Mouse (Mus musculus) cerebellum, adult 11-12 months (tissue): Measurements from ENCODE around the gene Hadha.

Experiments
- DNase-seq: peaks from one replicate; pipeline ENCODE4 v3.0.0; 2022

Gene Hadha

DNA sequence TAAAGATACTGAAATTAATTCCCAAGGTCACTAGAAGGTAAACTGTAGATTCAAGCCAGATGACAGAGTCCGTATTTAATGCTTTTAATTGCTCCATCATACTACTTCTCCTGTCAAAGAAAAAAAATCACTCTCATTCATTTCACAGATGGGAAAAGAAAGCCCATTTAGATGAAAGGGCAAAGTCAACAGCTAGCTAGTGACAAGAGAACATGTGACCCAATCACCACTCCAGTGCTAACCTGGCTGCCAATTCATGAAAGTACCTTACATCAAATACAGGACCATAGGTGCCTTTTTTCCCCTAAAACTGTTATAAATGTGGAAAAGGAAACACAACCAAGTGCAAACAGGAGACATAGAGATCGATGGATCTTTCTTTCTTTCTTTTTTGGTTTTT is 1.7 kb downstream of the Hadha start:
- DNase-seq: no peak

DNA sequence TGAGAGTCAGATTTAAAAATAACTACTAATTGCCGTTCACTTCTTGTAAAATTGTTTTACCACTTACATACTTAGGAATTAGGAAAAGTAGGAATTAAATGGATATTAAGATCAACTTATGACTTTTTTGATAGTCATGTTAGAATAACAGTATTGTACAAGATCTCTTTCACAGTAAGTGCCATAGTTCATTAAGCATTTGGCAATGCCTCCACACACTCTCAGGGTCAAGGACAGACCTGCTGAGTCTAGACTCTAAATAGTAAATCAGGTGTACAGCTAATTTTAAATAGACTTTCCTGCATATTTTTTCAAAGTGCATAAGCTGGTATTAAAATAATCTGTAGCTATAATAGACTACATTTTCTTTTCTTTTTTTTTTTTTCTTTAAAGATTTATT is 2.5 kb downstream of the Hadha start:
- no peak for DNase-seq

DNA sequence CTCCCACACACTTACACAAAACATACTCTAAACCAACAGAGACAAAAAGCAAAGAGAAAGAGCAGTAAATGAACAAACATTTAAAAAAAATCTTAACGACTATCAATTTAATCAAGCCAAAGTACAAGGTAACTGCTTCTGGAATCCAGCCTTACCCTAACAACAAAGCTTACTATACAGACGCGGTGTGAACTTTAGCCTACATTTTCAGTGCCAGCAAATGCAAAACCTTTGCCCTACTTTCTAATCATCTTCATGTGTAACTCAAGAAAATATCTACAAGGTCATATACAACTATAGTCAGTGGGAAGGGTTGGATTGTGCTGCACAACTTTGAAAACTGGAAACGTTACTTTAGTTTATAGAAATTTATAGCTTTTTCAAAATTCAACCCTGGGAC is 3.0 kb downstream of the Hadha start:
- no peak for DNase-seq

DNA sequence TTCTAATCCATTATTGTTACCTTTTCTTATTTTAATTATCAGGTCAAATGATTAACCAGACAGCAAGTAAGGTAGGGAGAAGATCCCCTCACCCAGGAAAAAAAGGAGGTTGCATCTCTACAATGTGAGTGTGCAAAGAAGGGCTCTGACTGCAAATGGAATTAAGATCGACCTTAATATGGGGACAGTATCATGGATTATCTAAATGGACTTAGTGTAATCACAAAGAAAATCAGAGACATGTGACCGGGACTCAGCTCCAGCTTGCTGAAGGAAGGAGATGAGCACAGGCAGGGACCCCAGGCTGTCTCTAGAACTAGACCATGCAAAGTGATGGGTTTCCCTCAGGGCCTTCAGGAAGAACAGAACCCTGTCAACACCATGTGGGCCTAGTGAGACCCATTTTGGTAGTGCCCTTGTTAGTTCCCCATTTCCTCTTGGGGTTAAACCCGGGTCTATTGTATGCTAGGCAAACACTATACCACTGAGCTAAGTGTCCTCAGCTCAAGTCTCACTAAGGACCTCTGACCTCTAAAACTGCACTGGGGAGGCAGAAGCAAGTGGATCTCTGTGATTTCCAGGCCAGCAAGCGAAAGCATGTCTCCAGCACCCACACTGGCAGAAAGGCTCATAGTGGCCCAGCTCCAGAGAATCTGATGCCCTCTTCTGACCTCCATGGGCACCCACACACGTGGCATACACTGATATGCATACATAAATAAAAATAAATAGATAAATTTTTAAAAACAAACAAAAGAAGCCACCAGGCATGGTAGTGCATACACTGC is 6.6 kb downstream of the Hadha start:
- no peak for DNase-seq

DNA sequence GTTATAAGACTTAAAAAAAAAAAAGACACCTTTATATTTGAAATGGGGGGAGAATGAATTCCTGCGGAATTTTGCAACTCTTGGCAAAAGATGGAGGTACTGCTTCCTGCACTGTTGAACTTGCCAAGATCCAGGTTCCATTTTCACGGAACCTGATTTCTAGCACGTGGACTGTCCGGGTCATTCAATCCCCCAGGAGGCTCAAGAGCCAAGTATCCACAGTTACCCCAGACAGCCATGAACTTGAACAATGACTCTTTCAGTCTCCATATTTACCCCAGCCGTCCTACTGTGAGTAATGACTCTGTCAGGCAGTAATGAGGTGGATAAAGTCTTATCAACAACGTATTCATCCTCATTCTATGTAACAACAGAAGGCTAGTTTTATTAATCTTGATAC is 8.4 kb downstream of the Hadha start:
- no peak for DNase-seq

DNA sequence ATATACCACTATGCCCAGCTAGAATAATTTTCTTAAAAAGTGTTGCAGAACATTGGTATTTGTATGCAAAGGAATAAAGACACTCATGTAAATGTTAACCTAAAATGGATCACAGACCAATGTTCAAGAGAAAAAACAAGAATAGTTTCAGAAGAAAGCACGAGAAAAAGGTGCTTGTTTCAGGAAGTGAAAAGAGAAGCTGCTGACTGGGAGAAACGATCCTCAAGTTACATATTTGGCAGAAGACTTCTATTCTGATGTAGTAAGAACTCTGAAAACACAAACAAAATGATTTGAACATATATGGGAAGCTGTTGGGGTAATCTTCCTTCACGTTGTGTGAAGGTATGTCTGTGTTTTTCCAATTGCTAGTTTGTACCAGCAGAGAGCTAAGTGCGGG is 16.8 kb downstream of the Hadha start:
- DNase-seq: no peak

DNA sequence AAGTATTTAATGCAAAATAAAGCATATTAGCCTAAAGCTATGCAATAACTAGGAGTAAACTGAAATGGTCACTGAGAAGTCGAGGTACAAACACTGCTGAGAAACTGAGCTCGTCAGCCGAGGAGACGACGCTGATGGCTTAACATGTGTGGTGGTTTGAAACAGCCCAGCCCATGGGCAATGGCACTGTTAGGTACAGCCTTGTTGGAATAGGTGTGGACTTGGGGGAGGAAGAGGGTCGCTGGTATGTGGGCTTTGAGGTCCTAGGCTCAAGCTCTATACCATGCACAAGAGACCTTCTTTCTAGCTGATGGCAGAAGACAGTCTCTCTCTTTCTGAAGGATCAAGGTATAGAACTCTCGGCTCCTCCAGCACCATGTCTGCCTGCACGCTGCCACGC is 17.7 kb downstream of the Hadha start:
- DNase-seq: no peak

DNA sequence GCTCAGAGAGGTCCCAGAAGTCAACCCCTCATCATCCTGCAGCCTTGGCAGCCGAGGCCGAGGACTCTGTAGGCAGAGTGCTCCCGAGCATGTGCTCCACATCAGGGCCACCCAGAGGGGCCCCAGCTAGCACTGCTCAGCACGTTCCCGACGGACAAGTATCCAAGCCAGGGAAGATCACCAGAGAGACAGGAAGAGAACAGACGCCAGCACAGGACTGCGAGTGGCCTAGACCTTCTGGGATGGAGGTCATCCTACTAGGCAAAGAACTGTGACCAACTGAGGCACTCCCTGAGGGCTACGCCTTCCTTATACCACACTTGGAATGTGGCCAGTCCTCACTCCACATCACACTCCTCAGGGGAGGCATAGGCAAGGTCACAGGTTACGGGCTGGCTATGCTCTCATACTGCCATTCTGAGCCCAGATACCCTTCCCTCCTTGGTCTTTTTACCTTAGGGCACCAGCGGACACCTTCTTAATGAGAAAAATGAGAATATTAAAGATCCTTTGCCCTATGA is 19.2 kb downstream of the Hadha start:
- no peak for DNase-seq

DNA sequence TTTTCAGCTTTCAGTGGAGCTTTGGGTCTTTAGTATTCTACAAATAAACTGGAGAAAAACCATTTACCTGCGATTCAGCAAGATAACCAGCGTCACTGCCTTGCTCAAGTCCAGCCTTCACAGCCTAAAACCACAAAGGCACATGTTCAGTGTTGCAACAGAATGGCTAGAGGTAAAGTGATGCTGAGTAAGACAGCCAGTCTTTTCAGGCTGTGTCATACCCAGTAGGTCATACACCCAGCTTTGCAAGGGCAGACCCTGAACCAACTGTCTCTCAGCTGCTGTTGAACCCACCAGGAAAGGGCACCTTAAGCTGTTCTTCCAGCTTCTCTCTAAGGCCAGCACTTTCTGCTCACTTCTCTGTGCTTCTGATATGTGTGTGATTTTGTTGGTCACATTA is 22.8 kb downstream of the Hadha start:
- DNase-seq: no peak

DNA sequence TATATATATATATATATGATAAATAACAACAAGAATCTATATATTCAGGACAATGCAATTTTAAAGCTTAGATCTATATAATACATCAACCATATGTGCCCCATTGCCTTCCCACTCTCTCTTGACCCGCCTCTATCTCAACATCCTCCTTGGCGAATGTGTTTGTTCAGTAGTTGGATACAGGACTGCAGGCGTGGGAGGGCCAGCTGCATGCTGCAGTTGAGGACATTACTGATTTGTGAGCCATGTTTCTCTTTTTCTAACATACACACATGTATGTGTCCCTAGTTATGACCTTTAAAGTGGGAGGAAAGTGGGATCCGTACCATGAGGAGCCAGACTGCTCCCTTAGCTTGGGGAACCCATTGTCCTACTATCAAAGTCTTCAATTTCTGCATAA is 23.7 kb downstream of the Hadha start:
- DNase-seq: no peak

DNA sequence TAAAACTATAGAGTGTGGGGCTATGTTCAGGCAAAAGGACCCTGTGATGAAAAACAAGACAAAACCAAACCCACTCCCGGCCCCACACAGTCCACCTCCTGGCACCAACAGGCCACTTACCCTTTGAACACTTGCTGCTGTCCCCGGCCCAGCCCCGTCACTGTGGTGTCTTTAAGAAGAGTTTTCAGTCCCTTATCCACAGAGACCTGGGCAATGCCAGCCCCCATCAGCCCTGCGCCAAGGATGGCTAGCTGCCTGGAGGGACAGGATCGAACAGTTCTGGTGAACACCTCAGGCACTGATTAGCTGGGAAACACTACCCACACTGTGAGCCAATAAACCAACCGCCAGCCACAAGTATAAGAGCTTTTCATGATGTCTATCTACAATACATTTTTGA is 26.3 kb downstream of the Hadha start:
- DNase-seq: no peak

DNA sequence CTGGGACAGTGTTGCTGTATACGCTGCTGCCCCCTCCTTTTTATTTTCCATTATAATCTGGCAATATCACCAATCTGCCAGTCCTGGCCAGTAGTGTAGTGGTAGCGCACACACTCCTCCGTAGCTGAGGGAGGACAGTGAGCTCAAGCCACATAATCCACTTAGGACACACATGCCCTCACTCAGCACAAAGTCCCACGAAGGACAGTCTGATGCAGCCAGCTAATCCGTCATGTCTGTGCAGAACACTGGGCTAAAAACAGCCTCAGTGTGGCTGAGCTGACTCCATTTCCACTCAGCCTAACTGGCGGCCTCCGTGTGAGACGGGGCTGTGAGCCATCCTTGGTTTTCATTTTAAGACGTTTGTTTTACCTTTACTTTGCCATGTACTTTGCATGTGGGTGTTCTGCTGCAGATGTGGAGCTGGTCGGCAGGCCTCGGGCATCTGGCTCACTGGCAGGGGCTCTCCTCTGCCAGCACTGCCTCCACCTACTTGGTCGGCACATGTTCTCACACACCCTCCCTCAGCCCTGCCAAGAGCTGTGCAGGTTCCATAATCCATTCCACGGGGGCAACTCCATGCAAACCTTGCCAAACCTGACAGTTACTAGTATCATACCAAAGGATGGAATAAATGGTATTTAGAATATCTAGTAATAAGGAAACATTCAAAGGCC is 26.9 kb downstream of the Hadha start:
- no peak for DNase-seq

DNA sequence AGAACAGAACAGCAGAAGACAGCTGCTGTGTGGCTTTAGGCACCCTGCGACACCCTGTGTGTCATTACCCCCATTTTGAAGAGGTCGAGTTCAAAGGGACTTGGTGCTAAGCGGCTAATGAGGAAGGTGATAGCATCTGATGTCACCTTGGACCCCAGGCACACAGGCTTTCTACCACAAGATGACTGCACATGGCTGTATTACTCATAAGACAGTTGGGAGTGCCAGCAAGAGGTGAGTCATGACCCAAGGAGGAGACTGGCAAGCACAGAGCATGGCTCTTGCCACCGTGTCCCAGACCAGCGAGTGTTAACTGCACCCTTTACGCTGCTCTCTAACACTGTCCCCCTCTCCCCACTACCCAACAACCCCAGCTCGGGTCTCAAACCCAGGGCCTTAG is 28.2 kb downstream of the Hadha start:
- DNase-seq: no peak

DNA sequence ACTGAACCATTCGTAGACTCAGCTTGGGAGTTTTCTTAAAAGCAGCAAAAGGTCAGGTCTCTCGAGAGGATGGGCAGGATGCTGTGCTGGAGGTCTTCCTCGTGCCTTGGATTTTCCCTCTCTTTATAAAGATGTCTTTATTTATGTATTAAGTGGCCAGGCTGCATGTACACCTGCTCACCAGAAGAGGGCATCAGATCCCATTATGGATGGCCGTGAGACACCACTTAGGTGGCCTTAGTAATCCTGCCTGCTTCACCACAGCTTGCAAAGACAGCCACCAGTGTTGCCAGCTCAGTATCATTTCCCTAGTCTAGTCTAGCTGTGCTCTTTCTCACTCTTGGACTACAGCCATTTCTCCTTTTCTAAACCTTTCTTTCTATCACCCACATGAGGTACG is 29.4 kb downstream of the Hadha start:
- no peak for DNase-seq

DNA sequence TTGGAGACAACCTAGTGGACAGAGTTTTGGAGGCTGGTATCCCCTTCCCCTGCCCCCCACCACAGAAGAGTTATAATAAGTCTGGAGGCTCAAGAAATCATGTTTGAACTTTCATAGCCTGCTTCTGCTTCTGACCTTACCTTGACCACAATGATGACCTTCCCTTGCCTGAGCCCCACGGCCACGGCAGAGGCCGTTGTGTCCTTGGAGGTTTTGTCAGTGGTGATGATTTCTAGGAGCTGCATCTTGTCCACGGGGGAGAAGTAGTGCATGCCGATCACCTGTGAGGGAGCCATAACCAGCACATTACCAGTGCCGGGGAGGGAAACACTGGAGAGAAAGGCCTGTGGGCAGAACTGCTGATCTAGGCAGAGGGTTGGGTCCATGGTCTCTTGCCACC is 32.5 kb downstream of the Hadha start:
- no peak for DNase-seq

DNA sequence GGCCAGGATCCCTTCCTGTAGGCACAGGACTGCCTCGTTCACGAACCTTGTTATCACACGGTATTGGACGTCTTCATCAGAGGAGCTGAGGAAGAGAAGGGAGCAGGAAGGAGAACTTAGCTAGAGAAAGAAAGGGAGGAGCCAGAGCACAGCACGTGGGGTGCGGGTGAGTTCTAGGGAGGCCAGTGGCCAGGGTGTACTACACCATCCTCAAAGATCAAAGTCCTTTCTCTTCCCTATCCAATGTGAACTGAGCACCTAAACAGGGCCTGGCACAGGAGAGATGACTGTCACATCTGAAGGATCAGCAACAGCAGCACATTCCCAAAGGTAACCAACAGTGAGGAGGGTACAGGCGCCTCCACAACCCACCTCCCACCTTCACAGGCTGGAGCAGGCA is 34.9 kb downstream of the Hadha start:
- DNase-seq: no peak

DNA sequence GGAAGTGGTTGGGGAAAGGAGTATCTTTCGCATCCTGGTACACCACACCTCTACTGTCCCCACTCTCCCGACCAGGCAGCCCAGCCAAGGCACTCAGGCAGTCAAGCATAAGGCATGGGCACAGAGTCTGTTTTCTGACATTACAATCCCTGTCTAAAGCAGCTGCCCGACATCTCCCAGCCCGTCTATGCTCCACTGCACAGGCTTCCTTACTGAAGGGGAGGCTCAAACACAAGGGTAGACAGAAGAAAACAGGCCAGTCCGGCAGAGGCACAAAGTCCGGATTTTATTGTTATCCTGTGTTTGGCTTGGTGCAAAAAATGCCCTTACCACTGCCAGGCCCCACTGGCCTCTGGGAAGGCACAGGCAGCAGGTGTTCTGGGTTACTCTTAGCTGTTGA is 35.8 kb downstream of the Hadha start:
- DNase-seq: no peak

DNA sequence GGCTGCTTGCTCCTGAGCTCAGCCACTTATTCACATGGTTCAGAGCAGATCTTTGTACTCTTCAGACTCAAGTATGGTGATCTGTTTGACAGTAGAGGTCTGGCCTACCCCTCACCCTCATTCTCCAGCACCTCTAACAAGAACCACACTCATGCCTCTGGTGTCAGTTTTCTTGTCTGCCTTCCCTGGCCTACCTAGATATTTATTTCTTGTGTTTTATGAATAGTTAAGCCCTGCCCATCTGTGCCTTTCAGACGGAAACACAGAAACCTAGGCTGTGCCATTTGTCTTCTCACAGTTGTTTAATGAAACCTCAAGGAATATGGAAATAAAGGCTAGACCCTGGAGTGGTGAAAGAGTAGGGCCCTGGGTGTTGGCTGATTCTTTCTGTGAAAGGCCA is 36.9 kb downstream of the Hadha start:
- no peak for DNase-seq

DNA sequence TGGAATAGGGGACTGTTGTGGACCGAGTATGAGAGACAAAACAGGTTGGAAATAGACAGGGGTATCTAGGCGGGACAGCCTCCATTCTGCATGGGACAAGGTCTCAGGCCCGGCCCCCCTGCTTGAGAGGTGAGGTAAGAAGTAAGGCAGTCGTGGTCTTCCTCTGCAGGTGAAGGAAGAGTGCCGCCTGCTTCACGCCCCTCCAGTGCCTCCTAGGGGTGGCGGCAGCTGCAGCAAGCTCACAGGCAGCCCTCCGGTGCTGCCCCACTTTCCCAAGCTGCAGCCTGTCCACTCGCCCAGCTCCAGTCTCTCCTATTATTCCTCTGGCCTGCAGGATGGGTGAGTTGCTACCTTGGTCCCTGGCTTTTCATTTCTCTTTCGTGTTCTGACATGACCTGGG is 39.2 kb downstream of the Hadha start:
- no peak for DNase-seq

DNA sequence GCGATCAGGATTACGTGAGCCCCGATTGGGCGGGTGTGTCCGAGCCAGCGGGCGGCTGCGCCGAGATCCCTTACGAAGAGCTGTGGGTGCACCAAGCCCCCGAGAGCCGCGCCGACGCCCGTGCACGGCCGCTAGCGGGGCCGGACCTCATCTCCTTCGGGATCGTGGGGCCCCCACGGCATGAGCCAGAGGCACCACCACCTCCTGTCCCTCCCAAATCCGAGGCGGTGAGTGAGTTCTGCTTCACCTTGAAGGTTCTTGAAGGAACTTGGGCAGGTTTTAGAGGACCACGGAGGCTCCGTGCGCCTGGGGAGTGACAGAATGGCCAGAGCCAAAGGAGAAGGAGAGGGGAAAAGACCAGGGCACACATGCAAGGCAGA is 40.2 kb downstream of the Hadha start:
- no peak for DNase-seq

DNA sequence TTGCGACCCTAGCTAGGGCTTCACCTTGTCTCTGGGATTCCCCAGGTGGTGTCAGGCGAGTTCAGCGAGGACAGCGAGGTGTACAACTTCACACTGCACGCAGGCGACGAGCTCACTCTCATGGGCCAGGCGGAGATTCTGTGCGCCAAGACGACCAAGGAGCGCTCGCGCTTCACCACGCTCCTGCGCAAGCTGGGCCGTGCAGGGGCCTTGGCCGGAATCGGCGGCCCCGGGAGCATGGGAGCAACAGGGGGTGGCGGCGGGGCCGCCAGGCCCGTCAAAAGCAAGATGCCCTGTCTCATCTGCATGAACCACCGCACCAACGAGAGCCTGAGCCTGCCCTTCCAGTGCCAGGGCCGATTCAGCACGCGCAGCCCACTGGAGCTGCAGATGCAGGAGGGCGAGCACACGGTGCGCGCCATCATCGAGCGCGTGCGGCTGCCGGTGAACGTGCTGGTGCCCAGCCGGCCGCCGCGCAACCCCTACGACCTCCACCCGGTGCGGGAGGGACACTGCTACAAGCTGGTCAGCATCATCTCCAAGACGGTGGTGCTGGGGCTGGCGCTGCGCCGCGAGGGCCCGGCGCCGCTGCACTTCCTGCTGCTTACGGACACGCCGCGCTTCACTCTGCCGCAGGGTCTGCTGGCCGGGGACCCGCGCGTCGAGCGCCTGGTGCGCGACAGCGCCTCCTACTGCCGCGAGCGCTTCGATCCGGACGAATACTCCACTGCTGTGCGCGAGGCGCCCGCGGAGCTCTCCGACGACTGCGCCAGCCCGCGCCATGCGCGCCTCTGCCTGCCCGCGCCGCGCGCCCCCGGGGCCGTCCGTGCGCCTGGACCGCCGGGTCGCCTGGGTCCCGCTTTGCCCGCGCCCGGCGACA is 40.8 kb downstream of the Hadha start:
- no peak for DNase-seq

DNA sequence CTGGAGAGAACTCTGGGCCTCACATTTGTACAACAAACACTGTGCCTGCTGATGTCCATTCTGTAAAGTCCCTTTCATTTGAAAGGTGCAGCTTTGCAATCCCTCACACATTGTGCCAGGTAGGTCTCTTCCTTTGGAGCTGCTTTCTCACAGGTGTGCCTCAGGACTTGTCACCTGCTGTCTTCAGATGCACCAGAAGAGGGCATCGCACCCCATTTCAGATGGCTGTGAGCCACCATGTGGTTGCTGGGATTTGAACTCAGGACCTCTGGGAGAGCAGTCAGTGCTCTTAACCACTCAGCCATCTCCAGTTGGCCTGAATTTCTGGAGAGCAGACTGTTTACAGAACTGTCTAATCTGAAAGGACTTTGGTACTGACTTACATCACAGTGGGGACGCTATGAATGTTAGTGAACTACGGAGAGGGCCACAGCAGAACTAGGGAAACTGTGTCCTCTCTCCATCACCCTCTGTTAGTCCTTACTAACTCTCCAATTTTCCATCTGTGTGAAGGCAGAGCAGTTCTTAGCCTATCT is 42.4 kb downstream of the Hadha start:
- no peak for DNase-seq

DNA sequence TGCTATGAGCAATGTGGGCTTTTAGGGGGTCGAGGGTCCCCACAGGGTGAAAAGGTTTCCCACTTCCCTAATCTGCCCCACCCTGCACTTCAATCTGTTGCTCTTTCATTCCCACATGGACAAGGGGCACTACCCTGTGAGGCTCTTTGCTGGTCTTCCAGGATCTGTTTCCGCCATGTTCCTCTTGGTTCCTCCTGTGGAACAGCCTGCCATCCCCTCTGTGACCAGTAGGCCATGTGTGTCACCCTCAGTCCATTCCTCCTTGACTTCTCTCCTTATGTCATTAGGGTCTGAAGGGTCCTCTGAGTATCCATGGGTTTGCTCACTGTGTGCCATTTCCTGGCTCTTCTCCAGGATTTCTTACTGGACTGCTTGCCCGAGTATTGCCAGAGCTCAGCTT is 43.2 kb downstream of the Hadha start:
- DNase-seq: no peak
